Mouse (Mus musculus) heart, adult 11 months (tissue): ENCODE measurements around the gene Bcar3.
A peak's percentile ranks its signal among the peaks of the same experiment; 100 is the strongest.

ENCODE experiments used
- DNase-seq: peaks from one replicate; pipeline ENCODE4 v3.0.0; 2022

Gene Bcar3

DNA sequence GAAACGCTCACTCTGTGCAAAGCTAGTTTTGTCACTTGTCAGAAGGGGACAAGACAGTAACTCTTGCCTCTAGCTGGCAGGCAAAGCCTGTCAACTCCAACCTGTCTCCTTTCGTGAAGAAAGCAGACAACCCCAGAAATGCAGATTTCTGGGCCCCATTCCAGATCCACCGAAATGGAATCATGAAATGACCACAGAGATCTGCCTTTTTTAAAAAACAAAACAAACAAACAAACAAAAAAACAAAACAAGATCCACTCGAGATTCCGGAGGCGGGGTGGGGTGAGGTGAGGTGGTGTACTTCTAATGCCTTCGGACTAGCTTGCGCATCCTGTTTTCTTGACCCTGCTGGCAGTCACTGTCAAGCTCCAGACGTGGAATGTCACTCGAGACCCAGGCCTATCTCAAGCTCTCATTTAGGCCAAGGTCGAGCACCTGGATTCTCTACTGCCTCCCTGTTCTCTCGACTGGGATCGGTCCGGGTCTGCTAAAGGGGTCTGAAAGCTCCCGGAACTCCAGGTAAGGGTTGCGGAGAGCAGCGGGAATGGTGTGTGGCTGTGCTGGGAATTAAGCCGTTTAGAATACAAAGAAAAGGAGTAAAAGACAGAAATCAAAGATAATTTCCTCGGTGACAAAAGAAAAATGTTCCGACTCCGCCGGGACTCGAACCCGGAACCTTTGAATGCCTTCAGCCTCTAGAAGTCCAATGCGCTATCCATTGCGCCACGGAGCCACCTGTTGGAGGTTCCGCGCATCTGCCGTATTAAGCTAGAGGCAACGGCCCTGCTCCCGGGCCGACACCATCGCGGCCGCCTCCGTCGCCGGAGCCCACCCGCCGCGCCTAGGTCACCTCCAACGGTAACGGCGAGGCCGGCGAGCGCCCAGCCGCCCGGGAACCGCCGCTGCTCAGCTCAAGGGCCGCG lies 1.4 kb upstream of the Bcar3 start:
- DNase-seq = peak; percentile 99

- peak; percentile 99 for DNase-seq
These were observed 548 bp upstream of the Bcar3 start for GRCm38 (mm10) chr3:122293223-122293953.

DNA sequence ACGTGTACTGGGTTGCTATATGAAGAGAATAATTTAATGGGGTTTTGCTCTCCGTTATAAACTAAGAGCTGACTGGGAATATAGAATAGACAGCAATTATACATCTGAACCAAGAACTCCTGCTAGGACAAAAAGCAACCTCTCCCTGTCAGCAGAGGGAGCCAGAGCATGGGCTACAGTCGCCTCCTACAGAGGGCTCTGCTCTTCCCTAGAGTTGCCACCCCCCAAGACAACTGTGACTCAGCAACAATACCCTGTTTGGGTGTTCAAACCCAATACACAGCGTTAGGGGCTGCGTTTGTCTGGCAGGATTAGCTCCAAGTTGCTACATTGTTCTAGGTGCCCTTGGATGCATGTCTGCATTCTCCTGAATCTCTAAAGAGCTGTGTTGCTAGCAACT lies 1.6 kb downstream of the Bcar3 start:
- peak; percentile 90 for DNase-seq

- DNase-seq = no peak
These were observed 3.0 kb downstream of the Bcar3 start for GRCm38 (mm10) chr3:122296979-122297378.

GRCm38 (mm10) chr3:122300983-122301919 lies 7.3 kb downstream of the Bcar3 start:
- DNase-seq = peak; percentile 97

DNA sequence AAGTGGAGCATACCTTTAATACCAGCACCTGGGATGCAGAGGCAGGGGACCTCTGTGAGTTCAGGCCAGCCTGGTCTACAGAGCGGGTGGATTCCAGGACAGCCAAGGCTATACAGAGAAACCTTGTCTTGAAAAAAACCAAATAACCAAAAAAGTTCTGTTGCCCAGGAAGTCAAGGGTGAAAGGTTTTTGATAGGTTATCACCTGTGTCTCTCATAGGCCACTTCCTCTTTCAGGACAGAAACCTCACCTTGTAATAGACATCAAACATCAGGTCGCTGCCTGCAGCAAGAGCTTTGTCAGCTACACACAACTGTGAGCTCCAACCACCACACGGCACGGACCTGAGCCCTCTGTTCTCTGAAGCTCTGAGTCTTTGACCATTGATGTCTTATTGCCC lies 10.6 kb downstream of the Bcar3 start:
- DNase-seq = no peak

- DNase-seq = no peak
These were observed 14.1 kb downstream of the Bcar3 start for GRCm38 (mm10) chr3:122307894-122308671.

DNA sequence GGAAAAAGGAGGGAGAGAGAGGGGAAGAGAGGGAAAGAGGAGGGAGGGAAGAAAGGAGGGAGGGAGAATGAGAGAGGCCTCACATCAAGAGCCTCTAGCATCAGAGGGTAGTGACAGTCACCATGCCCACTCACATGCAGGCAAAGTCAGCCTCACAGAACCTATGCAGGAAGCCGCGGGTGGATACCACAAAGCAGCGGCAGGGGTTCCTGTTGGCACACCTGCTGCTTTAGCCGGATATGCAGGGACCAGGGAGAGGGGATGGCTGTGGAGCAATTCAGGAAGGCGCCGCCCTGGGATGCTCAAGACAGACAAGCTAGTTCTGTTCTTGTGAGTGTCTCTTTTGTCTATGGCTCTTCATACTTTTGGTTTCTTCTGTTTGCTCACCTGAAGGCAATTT lies 15.0 kb downstream of the Bcar3 start:
- no peak for DNase-seq

DNA sequence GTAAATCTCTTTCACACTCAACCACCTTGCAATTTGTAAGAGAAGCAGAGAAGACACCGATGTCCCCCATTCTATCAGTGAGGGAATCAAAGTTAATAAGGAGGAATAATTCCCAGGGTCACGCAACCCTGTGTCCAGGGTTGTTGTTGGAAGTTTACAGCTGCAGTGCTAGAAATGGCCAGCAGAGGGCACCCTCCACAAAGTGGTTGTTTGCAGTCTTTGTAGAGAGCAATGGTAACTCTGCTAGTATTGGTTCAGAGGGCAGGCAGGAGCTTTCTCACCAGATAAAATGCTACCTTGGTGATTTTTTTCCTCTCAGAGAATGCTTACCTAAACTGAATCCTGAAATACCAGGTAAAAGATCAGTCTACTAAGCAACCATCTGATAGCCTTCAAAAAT lies 18.1 kb downstream of the Bcar3 start:
- no peak for DNase-seq

- DNase-seq = peak; percentile 88
These were observed 19.1 kb downstream of the Bcar3 start for GRCm38 (mm10) chr3:122312936-122313629.

DNA sequence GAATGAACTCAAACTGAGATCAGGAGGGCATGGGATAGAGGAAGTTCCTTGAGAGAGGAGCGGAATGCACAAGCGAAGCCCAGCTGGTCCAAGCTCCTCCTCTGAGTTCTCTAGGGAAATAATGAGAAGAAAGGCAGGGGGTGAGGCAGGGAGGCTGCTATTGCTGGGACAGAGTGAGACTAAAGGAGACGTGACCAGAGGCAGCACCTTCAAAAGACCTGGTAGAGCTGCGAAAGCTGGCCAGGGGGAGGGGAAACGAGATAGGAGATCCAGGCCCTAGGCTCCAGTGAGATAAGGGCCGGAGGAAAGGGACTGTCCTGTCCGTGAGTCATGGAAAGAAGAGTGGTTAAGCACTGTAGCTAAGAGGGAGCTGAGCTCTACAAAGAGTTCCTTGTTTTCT lies 20.0 kb downstream of the Bcar3 start:
- peak; percentile 86 for DNase-seq

DNA sequence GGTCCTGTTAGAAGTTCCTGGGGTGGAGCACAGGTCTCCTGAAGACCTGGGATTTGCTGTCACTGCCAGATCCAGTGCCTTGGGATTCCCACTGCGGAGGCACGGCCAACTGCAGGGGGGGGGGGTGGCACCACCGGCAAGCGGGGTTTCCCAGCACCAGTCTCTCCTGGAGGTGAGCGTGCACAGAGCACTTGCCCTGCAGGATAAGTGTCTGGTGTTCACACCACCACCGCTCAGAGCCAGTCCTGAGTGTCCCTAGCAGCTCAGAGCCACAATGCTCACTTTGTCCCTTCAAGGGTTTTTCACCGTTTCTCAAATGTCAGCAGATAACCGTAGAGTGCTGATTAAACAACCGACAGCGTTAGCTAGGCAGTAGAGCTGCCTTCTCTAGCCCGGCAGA lies 22.7 kb downstream of the Bcar3 start:
- DNase-seq = no peak

GRCm38 (mm10) chr3:122317339-122317738 lies 23.4 kb downstream of the Bcar3 start:
- no peak for DNase-seq

DNA sequence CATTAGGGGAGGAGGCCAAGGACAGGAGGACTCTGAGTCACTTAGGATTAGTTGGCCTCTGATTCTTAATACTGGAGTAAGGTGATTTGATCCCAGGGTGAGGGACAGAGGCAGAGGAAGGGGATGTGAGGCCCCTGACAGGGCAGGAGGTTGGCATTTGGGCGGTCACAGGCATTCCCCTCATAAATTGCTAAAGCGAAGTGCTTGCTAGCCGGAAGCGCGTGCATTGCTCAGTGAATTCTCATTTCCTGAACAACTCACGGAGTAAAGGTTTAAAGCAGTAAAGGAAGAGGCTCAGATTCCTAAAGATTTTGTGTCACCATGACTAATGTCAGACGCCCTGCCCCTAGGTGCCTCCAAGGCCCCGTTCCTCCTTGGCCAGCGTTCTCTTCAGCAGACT lies 28.3 kb downstream of the Bcar3 start:
- DNase-seq = no peak

DNA sequence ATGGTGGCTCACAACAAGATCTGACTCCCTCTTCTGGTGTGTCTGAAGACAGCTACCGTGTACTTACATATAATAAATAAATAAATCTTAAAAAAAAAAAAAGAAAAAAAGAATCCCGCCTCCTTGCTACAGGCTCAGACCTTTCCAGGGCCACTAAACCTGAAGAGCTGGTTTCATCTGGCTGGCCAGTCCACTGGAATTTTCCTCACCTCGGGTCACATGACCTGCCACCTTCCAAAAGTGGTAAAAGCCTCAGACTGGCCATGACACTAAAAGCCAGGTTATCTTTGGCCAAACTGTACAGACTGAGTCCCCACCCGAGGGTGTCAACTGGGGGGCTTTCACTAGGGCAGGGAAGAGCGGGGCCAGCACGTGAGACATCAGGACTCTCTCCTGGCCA lies 29.9 kb downstream of the Bcar3 start:
- no peak for DNase-seq

DNA sequence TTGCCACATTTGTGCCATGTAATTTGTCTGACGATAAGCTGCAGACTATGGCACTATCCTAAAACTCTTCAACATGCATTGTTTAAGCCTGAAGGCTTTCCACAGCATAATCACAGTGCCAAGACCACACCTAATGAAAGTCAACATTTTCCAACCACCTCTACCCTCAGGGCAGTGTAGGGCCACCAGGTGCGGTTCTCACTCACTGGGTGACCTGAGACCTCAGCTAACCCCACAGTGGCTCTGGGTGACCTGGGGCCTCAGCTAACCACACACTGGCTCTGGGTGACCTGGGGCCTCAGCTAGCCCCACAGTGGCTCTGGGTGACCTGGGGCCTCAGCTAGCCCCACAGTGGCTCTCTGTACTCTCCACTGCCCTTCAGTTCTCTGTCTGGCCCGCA lies 30.6 kb downstream of the Bcar3 start:
- no peak for DNase-seq

DNA sequence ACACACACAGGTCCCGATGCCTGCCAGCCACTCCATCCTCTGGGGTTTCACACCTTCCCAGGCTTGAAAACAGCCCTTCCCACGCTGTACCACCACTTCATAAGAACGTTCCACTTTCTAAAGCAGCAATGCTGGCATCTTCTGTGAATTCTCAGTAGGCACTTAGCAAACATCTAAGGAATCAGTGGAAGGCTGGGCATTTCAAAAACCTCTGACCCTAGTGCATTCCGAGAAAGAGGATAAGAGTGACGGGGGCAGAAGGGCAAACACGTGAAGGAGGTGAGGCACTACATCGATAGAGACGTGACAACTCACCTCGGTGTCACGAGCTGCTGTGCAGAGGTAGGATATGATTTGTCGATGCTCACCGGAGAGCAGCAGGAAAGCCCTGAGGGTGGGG lies 36.5 kb downstream of the Bcar3 start:
- no peak for DNase-seq

- DNase-seq = no peak
These were observed 39.6 kb downstream of the Bcar3 start for GRCm38 (mm10) chr3:122333493-122333892.

- peak; percentile 94 for DNase-seq
These were observed 40.0 kb downstream of the Bcar3 start for GRCm38 (mm10) chr3:122333902-122334301.

DNA sequence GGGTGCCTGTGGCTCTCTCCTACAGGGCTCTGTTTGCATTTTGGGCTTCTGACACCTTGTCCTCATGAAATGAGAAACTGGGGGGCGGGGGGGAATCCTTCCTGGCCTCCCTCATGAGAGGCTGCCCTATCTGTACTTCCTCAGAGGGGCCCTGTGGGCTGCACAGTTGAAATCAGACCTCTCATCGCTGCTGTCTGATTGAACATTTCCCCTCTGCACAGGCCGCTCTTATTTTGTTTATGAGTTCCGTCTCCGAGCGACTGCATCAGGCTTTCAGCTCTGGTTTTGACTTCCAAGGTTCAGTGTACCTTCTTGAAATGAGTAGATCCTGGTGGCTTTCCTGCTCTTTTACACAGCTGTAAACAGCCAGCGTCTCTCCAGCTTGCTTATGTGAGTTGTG lies 40.4 kb downstream of the Bcar3 start:
- no peak for DNase-seq

DNA sequence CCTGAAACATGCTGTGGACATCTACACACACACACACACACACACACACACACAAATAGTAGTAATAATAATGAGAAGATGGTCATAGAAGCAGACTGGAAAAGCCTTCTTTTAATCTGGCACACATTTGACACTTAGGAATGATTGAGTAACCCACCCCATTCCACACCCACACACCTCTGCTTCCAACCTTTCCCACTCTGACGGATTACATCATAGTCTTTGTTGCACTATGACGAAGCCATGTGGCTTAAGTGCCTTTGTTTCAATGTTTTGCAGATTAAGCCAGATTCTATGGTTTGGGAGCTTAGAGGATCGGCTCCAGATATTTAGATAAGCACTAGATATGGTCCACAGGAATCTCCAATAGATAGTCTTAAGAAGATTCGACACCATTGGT lies 42.1 kb downstream of the Bcar3 start:
- DNase-seq = no peak

GRCm38 (mm10) chr3:122337992-122338391 lies 44.1 kb downstream of the Bcar3 start:
- no peak for DNase-seq
